Mouse (Mus musculus): ENCODE measurements around the gene Thap3. TPM values are rescaled to one million over a fixed set of nuclear protein-coding genes. Genes with fewer than 3 reads are reported as not detected.
"Not testable (repeated sequence)": the region's sequence is repeated elsewhere in the genome, so short reads cannot be mapped to it uniquely, and the experiment has no call there.

The Thap3 gene
- polyA plus RNA-seq (2012; rRNA removed) = 46.2 and 53.0 TPM in 2 replicates

GRCm38 (mm10) chr4:151988342-151989109 is at the start of gene Thap3:
Gene Thap3, minus strand, starts transcription at chr4:151988997.
- TF ChIP-seq POLR2A (IDR thresholded peaks at IDR 0.05; ENCODE audit: low read depth, low read length) = peak; percentile 9
- TF ChIP-seq CTCF (IDR thresholded peaks at IDR 0.05; ENCODE audit: extremely low read depth, insufficient read depth, insufficient read length, insufficient replicate concordance) = no peak
- H3K4me3 ChIP-seq (ENCODE audit: extremely low read depth, insufficient read depth, insufficient read length) = peak within 1 kb of the TSS; percentile 97
- WGBS = under 1% methylated on average over 54 of the region's 54 CpGs
- peak in 1 of 2 experiments; percentile 82 for DNase-seq (ENCODE audit: low read depth in 1 of 2, low spot score in 2 of 2)
- no peaks in the 10 kb centered on the region for H3K27me3 ChIP-seq (ENCODE audit: control insufficient read depth, insufficient read depth, low read length)
- H3K36me3 ChIP-seq (ENCODE audit: control insufficient read depth, insufficient read depth, low read length) = peaks cover 10% of the 10 kb centered on the region; the same call in 1 of the 2 replicates
- H3K27ac ChIP-seq (ENCODE audit: insufficient read depth, low read length) = peak within 1 kb of the TSS; percentile 72
- H3K4me1 ChIP-seq (ENCODE audit: control insufficient read depth, insufficient read depth, insufficient read length) = peaks cover 8% of the 10 kb centered on the region; the same call in 1 of the 2 replicates

DNA sequence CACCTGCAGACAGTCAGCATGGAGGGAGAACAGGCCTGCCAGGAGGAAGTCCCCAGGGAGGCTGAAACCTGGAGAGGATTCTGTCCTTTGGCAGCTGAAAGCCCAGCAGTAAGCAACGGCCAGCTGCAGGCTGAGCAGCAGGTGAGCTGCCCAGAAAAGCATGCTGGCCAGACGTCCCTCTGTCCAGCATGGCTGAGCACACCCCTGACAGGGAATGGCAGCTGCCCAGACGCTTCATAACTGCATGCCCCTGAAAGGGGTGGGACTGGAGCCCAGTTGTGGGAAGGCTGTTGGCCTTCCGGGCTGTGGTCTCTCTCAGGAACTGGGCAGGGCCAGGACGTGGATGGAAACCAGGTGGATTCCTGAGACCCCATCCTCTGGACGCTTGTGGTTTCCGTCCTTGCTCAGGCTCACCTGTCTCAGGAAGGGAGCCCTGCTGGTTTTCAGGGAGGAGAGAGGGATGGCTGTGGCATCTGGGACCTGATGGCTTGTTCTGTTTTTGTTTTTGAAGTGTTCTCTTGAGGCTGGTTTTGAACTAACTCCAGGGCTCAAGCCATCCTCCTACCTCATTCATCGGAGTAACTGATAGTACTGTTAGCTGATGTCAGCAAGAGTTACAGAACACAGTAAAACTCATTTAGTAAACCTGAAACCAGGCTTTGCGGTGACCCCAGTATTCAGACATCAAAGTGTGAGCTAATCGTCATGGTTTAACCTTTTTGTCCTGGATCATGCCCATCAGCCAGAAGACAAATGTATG is 49.6 kb upstream of the Thap3 start, which contains the start of gene Tas1r1:
TSS of gene Tas1r1 (minus strand) at position 344 of the 760 bp plus-strand sequence.
- Histone ChIP-seq H3K27ac (ENCODE audit: insufficient read depth, low read length) (no peak within 1 kb of the TSS), H3K4me1 (ENCODE audit: control insufficient read depth, insufficient read depth, insufficient read length) (peaks cover 6% of the 10 kb centered on the region; the same call in 1 of the 2 replicates), H3K36me3 (ENCODE audit: control insufficient read depth, insufficient read depth, low read length) (peaks cover 2% of the 10 kb centered on the region), H3K4me3 (ENCODE audit: extremely low read depth, insufficient read depth, insufficient read length) (peak within 1 kb of the TSS; percentile 95), H3K27me3 (ENCODE audit: control insufficient read depth, insufficient read depth, low read length) (no peaks in the 10 kb centered on the region)
- 28% methylated on average over 10 of the region's 10 CpGs for WGBS
- no peak for DNase-seq (ENCODE audit: low read depth in 1 of 2, low spot score in 2 of 2)
- TF ChIP-seq CTCF (IDR thresholded peaks at IDR 0.05; ENCODE audit: extremely low read depth, insufficient read depth, insufficient read length, insufficient replicate concordance) (no peak), POLR2A (IDR thresholded peaks at IDR 0.05; ENCODE audit: low read depth, low read length) (no peak)

- H3K4me1 ChIP-seq (ENCODE audit: control insufficient read depth, insufficient read depth, insufficient read length); DNase-seq (ENCODE audit: low read depth in 1 of 2, low spot score in 2 of 2); H3K27me3 ChIP-seq (ENCODE audit: control insufficient read depth, insufficient read depth, low read length); H3K36me3 ChIP-seq (ENCODE audit: control insufficient read depth, insufficient read depth, low read length); H3K4me3 ChIP-seq (ENCODE audit: extremely low read depth, insufficient read depth, insufficient read length); H3K27ac ChIP-seq (ENCODE audit: insufficient read depth, low read length): not testable (repeated sequence)
- 91% methylated on average over 6 of the region's 6 CpGs for WGBS
Measured at GRCm38 (mm10) chr4:152036464-152036863, 47.7 kb upstream of the Thap3 start.

- H3K4me1 ChIP-seq (ENCODE audit: control insufficient read depth, insufficient read depth, insufficient read length) = 0 out of 2 replicates have a peak, but pooled peaks cover 3% of the 10 kb centered on the region
- H3K27ac ChIP-seq (ENCODE audit: insufficient read depth, low read length) = no peak overlapping the region
- no peaks in the 10 kb centered on the region for H3K27me3 ChIP-seq (ENCODE audit: control insufficient read depth, insufficient read depth, low read length)
- H3K36me3 ChIP-seq (ENCODE audit: control insufficient read depth, insufficient read depth, low read length) = no peaks in the 10 kb centered on the region
- no peak overlapping the region for H3K4me3 ChIP-seq (ENCODE audit: extremely low read depth, insufficient read depth, insufficient read length)
- no peak for DNase-seq (ENCODE audit: low read depth in 1 of 2, low spot score in 2 of 2)
- 91% methylated on average over 13 of the region's 13 CpGs for WGBS
- no peak for TF ChIP-seq POLR2A (IDR thresholded peaks at IDR 0.05; ENCODE audit: low read depth, low read length)
- TF ChIP-seq CTCF (IDR thresholded peaks at IDR 0.05; ENCODE audit: extremely low read depth, insufficient read depth, insufficient read length, insufficient replicate concordance) = no peak
Measured at GRCm38 (mm10) chr4:152032922-152033321, 44.1 kb upstream of the Thap3 start.

DNA sequence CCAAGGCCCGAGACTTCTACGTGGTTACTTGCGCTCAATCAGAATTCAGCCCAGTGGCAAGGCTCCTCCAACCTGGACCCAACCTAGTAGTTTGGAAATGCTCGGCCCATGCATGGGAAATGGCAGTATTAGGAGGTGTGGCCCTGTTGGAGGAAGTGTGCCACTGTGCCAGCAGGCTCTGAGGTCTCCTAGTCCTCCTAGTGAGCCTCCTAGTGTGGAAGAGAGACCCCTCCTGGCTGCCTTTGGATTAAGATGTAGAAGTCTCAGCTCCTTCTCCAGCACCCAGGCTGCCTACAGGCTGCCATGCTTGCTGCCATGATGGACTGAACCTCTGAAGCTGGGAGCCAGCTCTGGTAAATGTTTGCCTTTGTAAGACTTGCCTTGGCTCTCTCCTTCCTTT is 41.2 kb upstream of the Thap3 start:
- no peak for DNase-seq (ENCODE audit: low read depth in 1 of 2, low spot score in 2 of 2)
- TF ChIP-seq CTCF (IDR thresholded peaks at IDR 0.05; ENCODE audit: extremely low read depth, insufficient read depth, insufficient read length, insufficient replicate concordance) = no peak
- no peak for TF ChIP-seq POLR2A (IDR thresholded peaks at IDR 0.05; ENCODE audit: low read depth, low read length)
- H3K27me3 ChIP-seq (ENCODE audit: control insufficient read depth, insufficient read depth, low read length) = no peaks in the 10 kb centered on the region
- no peaks in the 10 kb centered on the region for H3K36me3 ChIP-seq (ENCODE audit: control insufficient read depth, insufficient read depth, low read length)
- peaks cover 16% of the 10 kb centered on the region; the same call in 1 of the 2 replicates for H3K4me1 ChIP-seq (ENCODE audit: control insufficient read depth, insufficient read depth, insufficient read length)
- no peak overlapping the region for H3K27ac ChIP-seq (ENCODE audit: insufficient read depth, low read length)
- no peak overlapping the region for H3K4me3 ChIP-seq (ENCODE audit: extremely low read depth, insufficient read depth, insufficient read length)
- 76% methylated on average over 4 of the region's 4 CpGs for WGBS

DNA sequence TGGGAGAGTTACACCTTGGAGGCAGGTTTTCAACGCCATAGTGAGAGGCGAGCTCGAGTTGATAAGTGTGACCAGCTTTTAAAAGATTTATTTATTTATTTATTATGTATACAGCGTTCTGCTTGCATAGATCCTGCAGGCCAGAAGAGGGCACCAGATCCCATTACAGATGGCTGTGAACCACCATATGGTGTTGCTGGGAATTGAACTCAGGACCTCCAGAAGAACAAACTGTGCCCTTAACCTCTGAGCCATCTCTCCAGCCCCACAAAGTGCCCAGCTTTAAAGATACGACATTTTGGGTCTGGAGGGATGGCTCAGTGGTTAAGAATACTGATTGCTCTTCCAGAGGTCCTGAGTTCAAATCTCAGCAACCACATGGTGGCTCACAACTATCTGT is 40.3 kb upstream of the Thap3 start:
- Histone ChIP-seq H3K4me3 (ENCODE audit: extremely low read depth, insufficient read depth, insufficient read length) (no peak overlapping the region), H3K4me1 (ENCODE audit: control insufficient read depth, insufficient read depth, insufficient read length) (peaks cover 16% of the 10 kb centered on the region; the same call in 1 of the 2 replicates), H3K36me3 (ENCODE audit: control insufficient read depth, insufficient read depth, low read length) (no peaks in the 10 kb centered on the region), H3K27ac (ENCODE audit: insufficient read depth, low read length) (no peak overlapping the region), H3K27me3 (ENCODE audit: control insufficient read depth, insufficient read depth, low read length) (no peaks in the 10 kb centered on the region)
- TF ChIP-seq CTCF (IDR thresholded peaks at IDR 0.05; ENCODE audit: extremely low read depth, insufficient read depth, insufficient read length, insufficient replicate concordance) (no peak), POLR2A (IDR thresholded peaks at IDR 0.05; ENCODE audit: low read depth, low read length) (no peak)
- DNase-seq (ENCODE audit: low read depth in 1 of 2, low spot score in 2 of 2) = no peak
- WGBS = 55% methylated on average over 5 of the region's 5 CpGs
